30 mouse cellular contexts compared by ENCODE assay signal in the genomic region with DNA sequence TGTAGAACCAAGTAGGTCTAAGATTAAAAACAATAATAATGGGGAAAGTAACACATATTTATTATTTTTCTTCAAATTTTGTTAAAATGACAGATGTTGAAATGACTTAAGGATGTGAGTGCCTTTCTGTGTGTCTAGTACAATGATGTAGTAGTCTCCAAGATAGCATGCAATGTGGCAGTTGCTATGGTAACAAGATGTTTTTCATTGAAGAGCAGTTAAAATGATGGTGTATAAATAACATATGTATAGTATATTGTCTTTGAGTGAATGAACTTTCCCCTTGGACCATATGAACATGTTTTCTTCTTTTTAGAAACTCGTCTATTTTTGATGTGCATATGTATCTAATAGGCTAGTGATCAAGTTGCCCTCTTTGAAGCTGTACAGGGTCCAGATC.
A peak's percentile ranks its signal among the peaks of the same experiment; 100 is the strongest.
DNase-seq lines count a peak whose midpoint lies in the region; ATAC-seq and TF ChIP-seq lines count a peak whose summit lies in the region.
"Had no signal": no experiment of that assay in that cellular context is flagged by ENCODE, and none has a peak within 500 bp of the region (broad histone marks: within the 10 kb centered on the region; RNA-seq: fewer than 3 reads in every experiment).

No protein-coding gene starts in this region.

- no peaks in the 10 kb centered on the region for H3K27me3 ChIP-seq in embryonic facial prominence, embryonic 11.5 days (ENCODE audit: control insufficient read depth, insufficient read depth, low read length)
- no peaks in the 10 kb centered on the region for H3K27me3 ChIP-seq in embryonic facial prominence, embryonic 10.5 days (replicated peaks; ENCODE audit: low read depth, poor library complexity, severe bottlenecking)
- no peaks in the 10 kb centered on the region for H3K27me3 ChIP-seq in limb, embryonic 11.5 days (ENCODE audit: control insufficient read depth, insufficient read depth, low read length)
- H3K27me3 ChIP-seq in limb, embryonic 10.5 days (ENCODE audit: low read depth, poor library complexity, severe bottlenecking), result no peaks in the 10 kb centered on the region
- H3K27me3 ChIP-seq: CH12.LX; embryonic facial prominence, embryonic 13.5 days; heart, embryonic 13.5 days had no signal

- TF ChIP-seq POLR2A in brain, embryonic 14.5 days (IDR thresholded peaks at IDR 0.05; ENCODE audit: borderline replicate concordance, extremely low read depth, insufficient read depth, insufficient read length, poor library complexity, severe bottlenecking), result no peak

- 35% methylated on average over 1 of the region's 1 CpGs for WGBS in embryonic facial prominence, embryonic 11.5 days
- 47% methylated on average over 1 of the region's 1 CpGs for WGBS in embryonic facial prominence, embryonic 10.5 days
- 25% methylated on average over 1 of the region's 1 CpGs for WGBS in limb, embryonic 11.5 days
- 50% methylated on average over 1 of the region's 1 CpGs for WGBS in limb, embryonic 10.5 days

- H3K36me3 ChIP-seq in embryonic facial prominence, embryonic 11.5 days (replicated peaks; ENCODE audit: control insufficient read depth, insufficient read depth, low read depth, low read length), result no peaks in the 10 kb centered on the region
- H3K36me3 ChIP-seq in embryonic facial prominence, embryonic 10.5 days (replicated peaks), result no peaks in the 10 kb centered on the region
- no peaks in the 10 kb centered on the region for H3K36me3 ChIP-seq in limb, embryonic 11.5 days (ENCODE audit: control insufficient read depth, insufficient read depth, low read length)
- no peaks in the 10 kb centered on the region for H3K36me3 ChIP-seq in limb, embryonic 10.5 days
- H3K36me3 ChIP-seq: embryonic facial prominence, embryonic 13.5 days; forebrain, embryonic 10.5 days; G1E; heart, embryonic 10.5 days; heart, embryonic 13.5 days had no signal

- no peak overlapping the region for H3K4me3 ChIP-seq in embryonic facial prominence, embryonic 11.5 days (ENCODE audit: low read depth, low read length)
- no peak overlapping the region for H3K4me3 ChIP-seq in embryonic facial prominence, embryonic 10.5 days
- H3K4me3 ChIP-seq in limb, embryonic 11.5 days (ENCODE audit: low read depth, low read length), result no peak overlapping the region
- no peak overlapping the region for H3K4me3 ChIP-seq in limb, embryonic 10.5 days
- H3K4me3 ChIP-seq: embryonic facial prominence, embryonic 13.5 days; forebrain, embryonic 10.5 days; heart, embryonic 10.5 days; heart, embryonic 13.5 days had no signal

- H3K4me1 ChIP-seq in embryonic facial prominence, embryonic 11.5 days (ENCODE audit: control insufficient read depth, insufficient read depth, low read length), result no peaks in the 10 kb centered on the region
- no peaks in the 10 kb centered on the region for H3K4me1 ChIP-seq in embryonic facial prominence, embryonic 10.5 days
- 0 out of 2 replicates have a peak, but pooled peaks cover 4% of the 10 kb centered on the region for H3K4me1 ChIP-seq in limb, embryonic 11.5 days (ENCODE audit: control insufficient read depth, insufficient read depth, low read length)
- H3K4me1 ChIP-seq in limb, embryonic 10.5 days, result peaks cover 12% of the 10 kb centered on the region
- H3K4me1 ChIP-seq: forebrain, embryonic 10.5 days; heart, embryonic 10.5 days; heart, embryonic 13.5 days had no signal

- no peak overlapping the region for H3K27ac ChIP-seq in embryonic facial prominence, embryonic 11.5 days (replicated peaks; ENCODE audit: low read depth, low read length)
- no peak overlapping the region for H3K27ac ChIP-seq in embryonic facial prominence, embryonic 10.5 days (replicated peaks)
- no peak overlapping the region for H3K27ac ChIP-seq in limb, embryonic 11.5 days (replicated peaks; ENCODE audit: low read depth, low read length)
- no peak overlapping the region for H3K27ac ChIP-seq in limb, embryonic 10.5 days
- H3K27ac ChIP-seq: embryonic facial prominence, embryonic 13.5 days; forebrain, embryonic 10.5 days; heart, embryonic 10.5 days; heart, embryonic 13.5 days; hindbrain, embryonic 14.5 days; hindbrain, postnatal 0 days had no signal

- ATAC-seq in embryonic facial prominence, embryonic 11.5 days (replicated peaks; ENCODE audit: insufficient number of reproducible peaks, low FRiP score, low TSS enrichment, low read depth), result no peak
- peak; percentile 62; the same call in 1 of the 2 replicates for ATAC-seq in limb, embryonic 11.5 days (ENCODE audit: insufficient number of reproducible peaks, low FRiP score, low TSS enrichment, low read depth)
- ATAC-seq: forebrain, embryonic 16.5 days; hindbrain, postnatal 0 days; inflammation-experienced regulatory T-cells, adult 6 months; intestine, embryonic 16.5 days had no signal

- TF ChIP-seq CTCF in brain, embryonic 14.5 days (IDR thresholded peaks at IDR 0.05; ENCODE audit: borderline replicate concordance, extremely low read depth, insufficient read depth, insufficient read length), result no peak

- H3K9me3 ChIP-seq in embryonic facial prominence, embryonic 11.5 days (replicated peaks; ENCODE audit: control insufficient read depth, low read length), result no peaks in the 10 kb centered on the region
- H3K9me3 ChIP-seq in embryonic facial prominence, embryonic 10.5 days, result no peaks in the 10 kb centered on the region
- no peaks in the 10 kb centered on the region for H3K9me3 ChIP-seq in limb, embryonic 11.5 days (ENCODE audit: control insufficient read depth, low read length)
- no peaks in the 10 kb centered on the region for H3K9me3 ChIP-seq in limb, embryonic 10.5 days (replicated peaks)
- H3K9me3 ChIP-seq: embryonic facial prominence, embryonic 13.5 days; forebrain, embryonic 10.5 days; heart, embryonic 10.5 days; heart, embryonic 13.5 days had no signal

- peak; percentile 69 for DNase-seq in embryonic facial prominence, embryonic 11.5 days (ENCODE audit: low spot score)
- DNase-seq in embryonic facial prominence, embryonic 10.5 days (ENCODE audit: low spot score), result no peak
- DNase-seq in limb, embryonic 11.5 days (ENCODE audit: low spot score), result no peak
- no peak for DNase-seq in limb, embryonic 10.5 days (ENCODE audit: low spot score)
- peak; percentile 62 for DNase-seq in brain, embryonic 14.5 days (ENCODE audit: low read depth)
- DNase-seq in forelimb bud, embryonic 11.5 days (ENCODE audit: low read depth, low spot score), result peak; percentile 63
- no peak for DNase-seq in MN1 (ENCODE audit: low spot score)
- DNase-seq in cerebellum, postnatal 4 days (ENCODE audit: low spot score in 2 of 2), result no peak
- DNase-seq: adrenal gland, adult 2 months; adrenal gland, postnatal 14 days; B cell, adult 2 months; cerebellum, adult 18-20 months; cerebellum, adult 9-10 months; cerebellum, postnatal 14 days; gastrocnemius, postnatal 25 days; heart, adult 18-20 months; heart, postnatal 14 days; heart, postnatal 4 days; kidney, adult 18-20 months had no signal

- no peak overlapping the region for H3K4me2 ChIP-seq in embryonic facial prominence, embryonic 11.5 days (ENCODE audit: low read depth, low read length)
- no peak overlapping the region for H3K4me2 ChIP-seq in limb, embryonic 11.5 days (ENCODE audit: low read depth, severe bottlenecking)
- H3K4me2 ChIP-seq: embryonic facial prominence, embryonic 13.5 days; heart, embryonic 13.5 days; hindbrain, embryonic 14.5 days had no signal

- no peak overlapping the region for H3K9ac ChIP-seq in embryonic facial prominence, embryonic 11.5 days (replicated peaks; ENCODE audit: low read length)
- H3K9ac ChIP-seq in limb, embryonic 11.5 days (ENCODE audit: low read length), result no peak overlapping the region
- H3K9ac ChIP-seq: embryonic facial prominence, embryonic 13.5 days; heart, embryonic 13.5 days; hindbrain, embryonic 14.5 days had no signal

Comparison
In these comparisons a context has a peak if more than half of its experiments do, and no peak if none do; other contexts are left out.
1. DNase-seq: peak in embryonic facial prominence, embryonic 11.5 days (single experiment), brain, embryonic 14.5 days (single experiment) and forelimb bud, embryonic 11.5 days (single experiment); none in embryonic facial prominence, embryonic 10.5 days (single experiment), limb, embryonic 11.5 days (single experiment), limb, embryonic 10.5 days (single experiment), MN1 (single experiment) and cerebellum, postnatal 4 days (0 of 2).